In the genomic region with DNA sequence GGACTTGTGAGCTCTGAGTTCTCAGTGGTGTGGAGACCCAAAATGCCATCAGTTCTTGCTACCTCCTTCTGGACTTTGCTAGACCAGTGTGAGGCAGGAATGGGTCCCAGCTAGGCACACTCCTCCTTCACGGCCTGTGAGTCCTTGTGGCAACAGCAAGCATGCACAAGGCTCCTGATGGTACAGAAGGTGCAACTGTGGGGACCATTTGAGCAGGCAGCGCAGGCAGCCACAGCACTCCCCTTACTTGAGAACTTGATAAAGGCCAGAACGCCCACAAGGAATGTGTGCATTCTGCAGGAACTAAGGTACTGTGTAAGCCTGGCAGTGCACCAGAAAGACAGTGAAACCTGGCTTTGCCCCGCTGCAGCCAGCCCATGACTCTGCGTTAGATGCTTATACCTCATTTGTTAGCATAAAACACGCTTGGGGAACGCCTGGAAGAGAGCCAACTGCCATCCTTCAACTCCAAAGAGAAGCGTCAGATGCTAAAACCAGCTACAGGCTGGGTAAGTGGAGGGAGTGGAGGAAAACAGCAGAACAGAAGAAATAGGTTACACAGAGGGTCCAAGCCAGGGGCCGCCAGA, we compare ENCODE assay signal across 8 mouse cellular contexts. TPM values are rescaled to one million over a fixed set of nuclear protein-coding genes. Genes with fewer than 3 reads are reported as not detected.
DNase-seq lines count a peak whose midpoint lies in the region; ATAC-seq lines count a peak whose summit lies in the region.

No protein-coding gene starts in this region.

- no peaks in the 10 kb centered on the region for H3K36me3 ChIP-seq in forebrain, embryonic 13.5 days (ENCODE audit: poor library complexity, severe bottlenecking)
- H3K36me3 ChIP-seq in forebrain, embryonic 12.5 days (replicated peaks), result no peaks in the 10 kb centered on the region
- no peaks in the 10 kb centered on the region for H3K36me3 ChIP-seq in megakaryocyte, embryonic 14.5 days (replicated peaks; ENCODE audit: low read length)
- no peaks in the 10 kb centered on the region for H3K36me3 ChIP-seq in stomach, embryonic 15.5 days

- no peaks in the 10 kb centered on the region for H3K27me3 ChIP-seq in forebrain, embryonic 13.5 days
- no peaks in the 10 kb centered on the region for H3K27me3 ChIP-seq in forebrain, embryonic 12.5 days
- peaks cover 21% of the 10 kb centered on the region for H3K27me3 ChIP-seq in megakaryocyte, embryonic 14.5 days (replicated peaks)
- no peaks in the 10 kb centered on the region for H3K27me3 ChIP-seq in stomach, embryonic 15.5 days (replicated peaks)

- 60% methylated on average over 9 of the region's 9 CpGs for whole genome bisulfite sequencing in forebrain, embryonic 13.5 days
- WGBS in forebrain, embryonic 12.5 days, result 78% methylated on average over 9 of the region's 9 CpGs
- WGBS in stomach, embryonic 15.5 days, result 32% methylated on average over 9 of the region's 9 CpGs

- H3K4me2 ChIP-seq in forebrain, embryonic 13.5 days, result no peak overlapping the region
- H3K4me2 ChIP-seq in forebrain, embryonic 12.5 days, result no peak overlapping the region
- H3K4me2 ChIP-seq in stomach, embryonic 15.5 days, result no peak overlapping the region

- H3K4me1 ChIP-seq in forebrain, embryonic 13.5 days, result peaks cover 6% of the 10 kb centered on the region; the same call in 1 of the 2 replicates
- 0 out of 2 replicates have a peak, but pooled peaks cover 3% of the 10 kb centered on the region for H3K4me1 ChIP-seq in forebrain, embryonic 12.5 days
- peaks cover 43% of the 10 kb centered on the region for H3K4me1 ChIP-seq in megakaryocyte, embryonic 14.5 days
- peaks cover 18% of the 10 kb centered on the region; the same call in 1 of the 2 replicates for H3K4me1 ChIP-seq in stomach, embryonic 15.5 days

- no peak for ATAC-seq in forebrain, embryonic 13.5 days
- no peak for ATAC-seq in forebrain, embryonic 12.5 days (ENCODE audit: low FRiP score)
- ATAC-seq in megakaryocyte, adult 5-6 weeks (ENCODE audit: poor library complexity, severe bottlenecking), result no peak
- peak; percentile 65 for ATAC-seq in stomach, embryonic 15.5 days (ENCODE audit: insufficient read depth, low FRiP score, low read depth)
- ATAC-seq in megakaryocyte progenitor cell, adult 5-6 weeks (replicated peaks; ENCODE audit: poor library complexity), result no peak

- DNase-seq in layer of hippocampus, adult 9-10 months (ENCODE audit: low spot score), result peak; percentile 44
- no peak for DNase-seq in embryo, embryonic 9.5 days (ENCODE audit: extremely low spot score)

- H3K4me3 ChIP-seq in forebrain, embryonic 13.5 days, result no peak overlapping the region
- H3K4me3 ChIP-seq in forebrain, embryonic 12.5 days (replicated peaks), result no peak overlapping the region
- peak overlapping the region; percentile 25 for H3K4me3 ChIP-seq in megakaryocyte, embryonic 14.5 days (replicated peaks)
- H3K4me3 ChIP-seq in stomach, embryonic 15.5 days (replicated peaks), result no peak overlapping the region

- H3K27ac ChIP-seq in forebrain, embryonic 13.5 days, result peak overlapping the region; percentile 28; the same call in 1 of the 2 replicates
- H3K27ac ChIP-seq in forebrain, embryonic 12.5 days, result no peak overlapping the region
- H3K27ac ChIP-seq in stomach, embryonic 15.5 days, result peak overlapping the region; percentile 74

- no peaks in the 10 kb centered on the region for H3K9me3 ChIP-seq in forebrain, embryonic 13.5 days (replicated peaks)
- peaks cover 4% of the 10 kb centered on the region; the same call in 1 of the 2 replicates for H3K9me3 ChIP-seq in forebrain, embryonic 12.5 days
- H3K9me3 ChIP-seq in megakaryocyte, embryonic 14.5 days, result peaks cover 19% of the 10 kb centered on the region
- H3K9me3 ChIP-seq in stomach, embryonic 15.5 days, result no peaks in the 10 kb centered on the region

- H3K9ac ChIP-seq in forebrain, embryonic 13.5 days, result no peak overlapping the region
- H3K9ac ChIP-seq in forebrain, embryonic 12.5 days, result no peak overlapping the region
- no peak overlapping the region for H3K9ac ChIP-seq in stomach, embryonic 15.5 days

RNA-seq across cellular contexts. Expression of a gene that starts 19.8 kb away (rescaled TPM):
- polyA plus RNA-seq in forebrain, embryonic 13.5 days (2015; fragmentation: Nextera tagmentation; extraction: Ambion mirVana), result 0.27 and 0.29 TPM in 2 replicates
- polyA plus RNA-seq in forebrain, embryonic 12.5 days (2016; fragmentation: Nextera tagmentation; extraction: Ambion mirVana), result 0.19 and 0.34 TPM in 2 replicates
- polyA plus RNA-seq in megakaryocyte, embryonic 14.5 days (2012; ENCODE audit: insufficient read depth, low replicate concordance), result 0.06 and 0.11 TPM in 2 replicates
- under 0.01 TPM in 1 of 2 replicates, not detected in the other for total RNA-seq in megakaryocyte, adult 5-6 weeks (2015)
- total RNA-seq in megakaryocyte, adult 5-6 weeks (2017), result under 0.01 TPM in 2 replicates
- polyA plus RNA-seq in stomach, embryonic 15.5 days (2015; fragmentation: Nextera tagmentation; extraction: Ambion mirVana), result 0.10 and 0.15 TPM in 2 replicates
- total RNA-seq in megakaryocyte progenitor cell, adult 5-6 weeks (2015), result 0.12 and 1.3 TPM in 2 replicates
- total RNA-seq in megakaryocyte progenitor cell, adult 5-6 weeks (2017), result not detected in 2 replicates
